Mouse (Mus musculus): Measurements from ENCODE around the gene Gc.

Gene Gc

GRCm38 (mm10) chr5:89457554-89458062 is at the start of gene Gc:
TSS of gene Gc (minus strand) at chr5:89457898.
- no peak for DNase-seq (ENCODE audit: low spot score in 2 of 2)

- DNase-seq (ENCODE audit: low spot score in 2 of 2) = no peak
These were observed 42.5 kb upstream of the Gc start for GRCm38 (mm10) chr5:89500182-89500581.

- no peak for DNase-seq (ENCODE audit: low spot score in 2 of 2)
These were observed 34.9 kb upstream of the Gc start for GRCm38 (mm10) chr5:89492560-89492959.

GRCm38 (mm10) chr5:89470483-89470882 is 12.8 kb upstream of the Gc start:
- DNase-seq (ENCODE audit: low spot score in 2 of 2) = no peak

- DNase-seq (ENCODE audit: low spot score in 2 of 2) = no peak
These were observed 10.2 kb upstream of the Gc start for GRCm38 (mm10) chr5:89467886-89468285.

- DNase-seq (ENCODE audit: low spot score in 2 of 2) = no peak
These were observed 9.3 kb upstream of the Gc start for GRCm38 (mm10) chr5:89467045-89467444.

- no peak for DNase-seq (ENCODE audit: low spot score in 2 of 2)
These were observed 8.6 kb upstream of the Gc start for GRCm38 (mm10) chr5:89466275-89466674.

GRCm38 (mm10) chr5:89461817-89462216 is 4.1 kb upstream of the Gc start:
- DNase-seq (ENCODE audit: low spot score in 2 of 2) = no peak

GRCm38 (mm10) chr5:89459591-89459990 is 1.9 kb upstream of the Gc start:
- DNase-seq (ENCODE audit: low spot score in 2 of 2) = no peak

- no peak for DNase-seq (ENCODE audit: low spot score in 2 of 2)
These were observed 1.3 kb upstream of the Gc start for GRCm38 (mm10) chr5:89458987-89459386.

GRCm38 (mm10) chr5:89455526-89455925 is 2.2 kb downstream of the Gc start:
- DNase-seq (ENCODE audit: low spot score in 2 of 2) = peak; percentile 10

GRCm38 (mm10) chr5:89450798-89451197 is 6.9 kb downstream of the Gc start:
- no peak for DNase-seq (ENCODE audit: low spot score in 2 of 2)

- no peak for DNase-seq (ENCODE audit: low spot score in 2 of 2)
These were observed 8.4 kb downstream of the Gc start for GRCm38 (mm10) chr5:89449325-89449724.

- no peak for DNase-seq (ENCODE audit: low spot score in 2 of 2)
These were observed 9.7 kb downstream of the Gc start for GRCm38 (mm10) chr5:89447978-89448377.

- DNase-seq (ENCODE audit: low spot score in 2 of 2) = no peak
These were observed 13.3 kb downstream of the Gc start for GRCm38 (mm10) chr5:89444360-89444759.

- DNase-seq (ENCODE audit: low spot score in 2 of 2) = no peak
These were observed 46.2 kb downstream of the Gc start for GRCm38 (mm10) chr5:89411536-89411935.

GRCm38 (mm10) chr5:89407376-89408082 is 50.2 kb downstream of the Gc start:
- DNase-seq (ENCODE audit: low spot score in 2 of 2) = no peak

- no peak for DNase-seq (ENCODE audit: low spot score in 2 of 2)
These were observed 52.6 kb downstream of the Gc start for GRCm38 (mm10) chr5:89405132-89405531.

- no peak for DNase-seq (ENCODE audit: low spot score in 2 of 2)
These were observed 67.3 kb downstream of the Gc start for GRCm38 (mm10) chr5:89390405-89390804.

GRCm38 (mm10) chr5:89384204-89384603 is 73.5 kb downstream of the Gc start:
- no peak for DNase-seq (ENCODE audit: low spot score in 2 of 2)

- DNase-seq (ENCODE audit: low spot score in 2 of 2) = no peak
These were observed 76.4 kb downstream of the Gc start for GRCm38 (mm10) chr5:89381340-89381739.

GRCm38 (mm10) chr5:89370140-89370539 is 87.6 kb downstream of the Gc start:
- DNase-seq (ENCODE audit: low spot score in 2 of 2) = no peak

- no peak for DNase-seq (ENCODE audit: low spot score in 2 of 2)
These were observed 89.5 kb downstream of the Gc start for GRCm38 (mm10) chr5:89368045-89368743.

Measured in frontal cortex, postnatal 25 days (tissue).